Mouse (Mus musculus) ovary, postnatal 14 days (tissue): ENCODE data around the gene Gramd1a.

Source experiments
- DNase-seq: peaks from one replicate; pipeline ENCODE4 v3.0.0; 2022; ENCODE audit warnings: low spot score

The Gramd1a gene

GRCm38 (mm10) chr7:31123697-31124096 lies 32.0 kb downstream of the Gramd1a start:
- DNase-seq = no peak

GRCm38 (mm10) chr7:31122641-31123631 lies 32.8 kb downstream of the Gramd1a start:
- DNase-seq = no peak

GRCm38 (mm10) chr7:31119556-31119955 lies 36.1 kb downstream of the Gramd1a start:
- no peak for DNase-seq

- no peak for DNase-seq
Observed at GRCm38 (mm10) chr7:31118486-31118885, 37.2 kb downstream of the Gramd1a start.

GRCm38 (mm10) chr7:31117465-31117864 lies 38.2 kb downstream of the Gramd1a start:
- DNase-seq = no peak

- no peak for DNase-seq
Observed at GRCm38 (mm10) chr7:31116721-31117145, 39.0 kb downstream of the Gramd1a start.

- DNase-seq = no peak
Observed at GRCm38 (mm10) chr7:31115587-31116043, 40.1 kb downstream of the Gramd1a start.

GRCm38 (mm10) chr7:31115182-31115581 lies 40.5 kb downstream of the Gramd1a start, which contains the start of gene Hpn:
TSS of gene Hpn (minus strand) at chr7:31115290.
- no peak for DNase-seq

- no peak for DNase-seq
Observed at GRCm38 (mm10) chr7:31114646-31115045, 41.0 kb downstream of the Gramd1a start.

- no peak for DNase-seq
Observed at GRCm38 (mm10) chr7:31113800-31114199, 41.9 kb downstream of the Gramd1a start.

- DNase-seq = no peak
Observed at GRCm38 (mm10) chr7:31112036-31112435, 43.7 kb downstream of the Gramd1a start.

- DNase-seq = no peak
Observed at GRCm38 (mm10) chr7:31110861-31111385, 44.8 kb downstream of the Gramd1a start.

- no peak for DNase-seq
Observed at GRCm38 (mm10) chr7:31109796-31110195, 45.9 kb downstream of the Gramd1a start.

- DNase-seq = no peak
Observed at GRCm38 (mm10) chr7:31109091-31109490, 46.6 kb downstream of the Gramd1a start.

- no peak for DNase-seq
Observed at GRCm38 (mm10) chr7:31107781-31108180, 47.9 kb downstream of the Gramd1a start.

- DNase-seq = no peak
Observed at GRCm38 (mm10) chr7:31106166-31106565, 49.5 kb downstream of the Gramd1a start.

- peak; percentile 51 for DNase-seq
Observed at GRCm38 (mm10) chr7:31105061-31105768, 50.5 kb downstream of the Gramd1a start.

- no peak for DNase-seq
Observed at GRCm38 (mm10) chr7:31100786-31101185, 54.9 kb downstream of the Gramd1a start.

- no peak for DNase-seq
Observed at GRCm38 (mm10) chr7:31099612-31099982, 56.1 kb downstream of the Gramd1a start.

- DNase-seq = no peak
Observed at GRCm38 (mm10) chr7:31098697-31099611, 56.7 kb downstream of the Gramd1a start.

GRCm38 (mm10) chr7:31097583-31098248 lies 58.0 kb downstream of the Gramd1a start:
- DNase-seq = peak; percentile 84
